Mouse (Mus musculus): ENCODE measurements around the gene Gramd4.

- TF ChIP-seq CTCF (IDR thresholded peaks at IDR 0.05; ENCODE audit: low read depth), result no peak
- no peak for TF ChIP-seq EP300 (IDR thresholded peaks at IDR 0.05; ENCODE audit: low read depth)
Measured at GRCm38 (mm10) chr15:86129036-86129435, 71.5 kb downstream of the Gramd4 start.

All from heart, postnatal 0 days (tissue).